In genomic region chr13:31705406-31705805, GRCm38 (mm10) we compare ENCODE assay signal across 12 mouse cellular contexts.
DNase-seq lines count a peak whose midpoint lies in the region; ATAC-seq and TF ChIP-seq lines count a peak whose summit lies in the region.
"Had no signal": no experiment of that assay in that cellular context is flagged by ENCODE, and none has a peak within 500 bp of the region (broad histone marks: within the 10 kb centered on the region; RNA-seq: fewer than 3 reads in every experiment).

No protein-coding gene starts in this region.

- no peaks in the 10 kb centered on the region for H3K4me1 ChIP-seq in heart, postnatal 0 days (ENCODE audit: control insufficient read depth, insufficient read depth)
- H3K4me1 ChIP-seq in embryonic facial prominence, embryonic 14.5 days (ENCODE audit: control insufficient read depth, insufficient read depth, low read length): no peaks in the 10 kb centered on the region
- H3K4me1 ChIP-seq in hindbrain, embryonic 13.5 days (replicated peaks): no peaks in the 10 kb centered on the region
- H3K4me1 ChIP-seq: forebrain, embryonic 13.5 days; intestine, embryonic 15.5 days had no signal

- ATAC-seq in heart, postnatal 0 days (ENCODE audit: insufficient read depth, low read depth): no peak
- no peak for ATAC-seq in embryonic facial prominence, embryonic 14.5 days (ENCODE audit: low read depth)
- no peak for ATAC-seq in hindbrain, embryonic 13.5 days (ENCODE audit: low FRiP score)
- ATAC-seq: forebrain, embryonic 13.5 days; intestine, embryonic 15.5 days had no signal

- no peaks in the 10 kb centered on the region for H3K27me3 ChIP-seq in heart, postnatal 0 days (ENCODE audit: control insufficient read depth, insufficient read depth, low read length)
- H3K27me3 ChIP-seq in embryonic facial prominence, embryonic 14.5 days (replicated peaks; ENCODE audit: control insufficient read depth, insufficient read depth, low read length): no peaks in the 10 kb centered on the region
- no peaks in the 10 kb centered on the region for H3K27me3 ChIP-seq in hindbrain, embryonic 13.5 days
- H3K27me3 ChIP-seq: forebrain, embryonic 13.5 days; intestine, embryonic 15.5 days had no signal

- DNase-seq in heart, postnatal 0 days (ENCODE audit: low spot score): peak; percentile 13
- DNase-seq in heart, adult 8-10 months (ENCODE audit: low spot score): no peak
- peak; percentile 1 for DNase-seq in ovary, postnatal 14 days (ENCODE audit: low spot score)
- DNase-seq in ovary, adult 18-20 months (ENCODE audit: low spot score): no peak
- peak; percentile 36 for DNase-seq in embryonic facial prominence, embryonic 14.5 days (ENCODE audit: low spot score)
- DNase-seq in layer of hippocampus, adult 18-20 months (ENCODE audit: low spot score in 2 of 2): no peak
- DNase-seq in adrenal gland, adult 18-20 months (ENCODE audit: low spot score in 2 of 2): no peak
- DNase-seq: adrenal gland, adult 2 months; cerebellum, adult 9-10 months had no signal

- H3K4me3 ChIP-seq in heart, postnatal 0 days (ENCODE audit: low read depth, low read length): no peak overlapping the region
- H3K4me3 ChIP-seq in embryonic facial prominence, embryonic 14.5 days (ENCODE audit: low read depth, low read length): no peak overlapping the region
- no peak overlapping the region for H3K4me3 ChIP-seq in hindbrain, embryonic 13.5 days
- H3K4me3 ChIP-seq: forebrain, embryonic 13.5 days; intestine, embryonic 15.5 days had no signal

- H3K27ac ChIP-seq in heart, postnatal 0 days (ENCODE audit: low read depth): no peak overlapping the region
- no peak overlapping the region for H3K27ac ChIP-seq in embryonic facial prominence, embryonic 14.5 days (replicated peaks; ENCODE audit: low read depth, low read length)
- H3K27ac ChIP-seq in hindbrain, embryonic 13.5 days: no peak overlapping the region
- H3K27ac ChIP-seq: forebrain, embryonic 13.5 days; intestine, embryonic 15.5 days had no signal

- no peaks in the 10 kb centered on the region for H3K36me3 ChIP-seq in heart, postnatal 0 days (replicated peaks; ENCODE audit: control insufficient read depth, insufficient read depth, low read length)
- no peaks in the 10 kb centered on the region for H3K36me3 ChIP-seq in embryonic facial prominence, embryonic 14.5 days (ENCODE audit: control insufficient read depth, insufficient read depth, low read length)
- no peaks in the 10 kb centered on the region for H3K36me3 ChIP-seq in hindbrain, embryonic 13.5 days
- H3K36me3 ChIP-seq: intestine, embryonic 15.5 days had no signal

- H3K9ac ChIP-seq in heart, postnatal 0 days (replicated peaks; ENCODE audit: low read depth, low read length): no peak overlapping the region
- H3K9ac ChIP-seq in embryonic facial prominence, embryonic 14.5 days (ENCODE audit: low read depth, low read length): no peak overlapping the region
- no peak overlapping the region for H3K9ac ChIP-seq in hindbrain, embryonic 13.5 days
- H3K9ac ChIP-seq: forebrain, embryonic 13.5 days; intestine, embryonic 15.5 days had no signal

- H3K9me3 ChIP-seq in heart, postnatal 0 days (replicated peaks; ENCODE audit: control insufficient read depth, low read length): no peaks in the 10 kb centered on the region
- H3K9me3 ChIP-seq in embryonic facial prominence, embryonic 14.5 days (ENCODE audit: control insufficient read depth, low read length): no peaks in the 10 kb centered on the region
- H3K9me3 ChIP-seq in hindbrain, embryonic 13.5 days: no peaks in the 10 kb centered on the region
- H3K9me3 ChIP-seq: forebrain, embryonic 13.5 days; intestine, embryonic 15.5 days had no signal

- TF ChIP-seq EP300 in heart, postnatal 0 days (IDR thresholded peaks at IDR 0.05; ENCODE audit: low read depth): no peak

- H3K4me2 ChIP-seq in heart, postnatal 0 days (ENCODE audit: low read depth, low read length): no peak overlapping the region
- H3K4me2 ChIP-seq in embryonic facial prominence, embryonic 14.5 days (ENCODE audit: low read depth, low read length): no peak overlapping the region
- no peak overlapping the region for H3K4me2 ChIP-seq in hindbrain, embryonic 13.5 days
- H3K4me2 ChIP-seq: forebrain, embryonic 13.5 days; intestine, embryonic 15.5 days had no signal

- WGBS in heart, postnatal 0 days: 59% methylated on average over 2 of the region's 2 CpGs
- WGBS in embryonic facial prominence, embryonic 14.5 days: 67% methylated on average over 2 of the region's 2 CpGs
- 81% methylated on average over 2 of the region's 2 CpGs for WGBS in hindbrain, embryonic 13.5 days

- TF ChIP-seq CTCF in heart, postnatal 0 days (IDR thresholded peaks at IDR 0.05; ENCODE audit: low read depth): peak; percentile 27; the same call in 1 of the 2 replicates

Comparison
In these comparisons a context has a peak if more than half of its experiments do, and no peak if none do; other contexts are left out.
1. DNase-seq: peak in heart, postnatal 0 days (single experiment), ovary, postnatal 14 days (single experiment) and embryonic facial prominence, embryonic 14.5 days (single experiment); none in heart, adult 8-10 months (single experiment), ovary, adult 18-20 months (single experiment), layer of hippocampus, adult 18-20 months (0 of 2) and adrenal gland, adult 18-20 months (0 of 2).